Mouse (Mus musculus) heart, embryonic 16.5 days (tissue): ENCODE data around the gene Tln2. TPM values are rescaled to one million over a fixed set of nuclear protein-coding genes. Genes with fewer than 3 reads are reported as not detected.

Source experiments
- ATAC-seq: fragments of 200-750 bp; cut with Nextera tagmentation; replicated peaks from 2 replicates; pipeline ENCODE4 v1.8.0; 2017; ENCODE audit warnings: moderate number of reproducible peaks; ENCODE audit not compliant: insufficient read depth, low FRiP score; ENCODE audit errors: extremely low read depth
- H3K27ac ChIP-seq: fragments of 300-500 bp; sonication (generic); 2 replicates; pipeline ENCODE4 v1.5.1; 2014; ENCODE audit warnings: mild to moderate bottlenecking, low read length, control low read depth, moderate library complexity
- H3K27me3 ChIP-seq: fragments of 300-500 bp; sonication (generic); 2 replicates; pipeline ENCODE4 v1.6.1; 2014; ENCODE audit warnings: low read length, mixed read lengths; ENCODE audit not compliant: control insufficient read depth, insufficient read depth
- H3K36me3 ChIP-seq: fragments of 300-500 bp; sonication (generic); 2 replicates; pipeline ENCODE4 v1.6.1; 2014; ENCODE audit not compliant: control insufficient read depth, insufficient read depth
- H3K4me1 ChIP-seq: fragments of 300-500 bp; sonication (generic); 2 replicates; pipeline ENCODE4 v1.6.1; 2014; ENCODE audit warnings: low read length, mixed read lengths; ENCODE audit not compliant: control insufficient read depth, insufficient read depth
- H3K4me2 ChIP-seq: fragments of 300-500 bp; sonication (generic); 2 replicates; pipeline ENCODE4 v1.6.1; 2014; ENCODE audit warnings: low read depth, mild to moderate bottlenecking, control low read depth, low read length
- H3K4me3 ChIP-seq: fragments of 300-500 bp; sonication (generic); 2 replicates; pipeline ENCODE4 v1.5.1; 2014; ENCODE audit warnings: mild to moderate bottlenecking, control low read depth, low read length
- H3K9ac ChIP-seq: fragments of 300-500 bp; sonication (generic); 2 replicates; pipeline ENCODE4 v1.6.1; 2014; ENCODE audit warnings: low read length, control low read depth
- H3K9me3 ChIP-seq: fragments of 300-500 bp; sonication (generic); replicated peaks from 2 replicates; pipeline ENCODE4 v1.6.1; 2016; ENCODE audit warnings: low read length; ENCODE audit not compliant: control insufficient read depth
- WGBS: fragments of 180-500 bp; shearing (Covaris S2); extraction: QIAGEN DNeasy Blood & Tissue Kit; methylation state at CpG from one replicate; pipeline ENCODE4 v1.1.7; 2014; 5-methylcytosine and 5-hydroxymethylcytosine counted together
- polyA plus RNA-seq: library from polyadenylated mRNA; unstranded; fragments of >200 nt; fragmentation: Nextera tagmentation; extraction: Ambion mirVana; gene quantifications from 2 replicates; pipeline ENCODE4 v1.2.1, GENCODE M21; 2015

Gene Tln2
- polyA plus RNA-seq, 1 experiment from 2014 or later: 51.5 TPM

GRCm38 (mm10) chr9:67463440-67464122 lies 95.9 kb downstream of the Tln2 start:
- Histone ChIP-seq H3K4me1 (peaks cover 21% of the 10 kb centered on the region), H3K9me3 (no peaks in the 10 kb centered on the region), H3K4me3 (no peak overlapping the region), H3K27me3 (no peaks in the 10 kb centered on the region), H3K4me2 (no peak overlapping the region), H3K9ac (no peak overlapping the region), H3K27ac (peak overlapping the region; percentile 38), H3K36me3 (no peaks in the 10 kb centered on the region)
- WGBS: 34% methylated on average over 11 of the region's 11 CpGs
- peak; percentile 52; the same call in 1 of the 2 replicates for ATAC-seq

DNA sequence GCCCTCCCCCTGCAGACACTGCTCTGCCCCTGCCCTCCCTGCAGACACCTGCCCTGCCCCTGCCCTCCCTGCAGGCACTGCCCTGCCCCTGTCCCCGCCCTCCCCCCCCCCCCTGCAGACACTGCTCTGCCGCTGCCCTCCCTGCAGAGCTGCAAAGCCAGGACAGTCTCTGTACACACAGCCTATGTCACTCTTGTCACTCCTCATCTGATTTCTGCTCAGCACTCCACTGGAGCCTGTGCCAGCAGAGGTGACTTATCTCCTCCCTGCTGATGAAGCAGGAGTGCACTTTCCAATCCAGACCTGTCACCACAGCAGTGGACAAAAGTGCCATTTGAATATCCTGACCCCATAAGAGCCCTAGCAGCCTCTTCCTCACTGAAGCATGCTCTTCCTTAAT lies 118.0 kb downstream of the Tln2 start:
- no peak overlapping the region for H3K4me3 ChIP-seq
- no peak overlapping the region for H3K4me2 ChIP-seq
- H3K27ac ChIP-seq: peak overlapping the region; percentile 41
- H3K4me1 ChIP-seq: peaks cover 8% of the 10 kb centered on the region
- WGBS: 25% methylated on average over 1 of the region's 2 CpGs
- H3K9me3 ChIP-seq: no peaks in the 10 kb centered on the region
- no peaks in the 10 kb centered on the region for H3K27me3 ChIP-seq
- no peak overlapping the region for H3K9ac ChIP-seq
- H3K36me3 ChIP-seq: no peaks in the 10 kb centered on the region
- peak; percentile 83 for ATAC-seq

- Histone ChIP-seq H3K9me3 (no peaks in the 10 kb centered on the region), H3K27ac (no peak overlapping the region), H3K36me3 (no peaks in the 10 kb centered on the region), H3K4me1 (peaks cover 26% of the 10 kb centered on the region), H3K4me2 (no peak overlapping the region), H3K9ac (no peak overlapping the region), H3K27me3 (no peaks in the 10 kb centered on the region), H3K4me3 (no peak overlapping the region)
- ATAC-seq: no peak
- 97% methylated on average over 1 of the region's 1 CpGs for WGBS
Measured at GRCm38 (mm10) chr9:67437511-67437910, 122.0 kb downstream of the Tln2 start.

DNA sequence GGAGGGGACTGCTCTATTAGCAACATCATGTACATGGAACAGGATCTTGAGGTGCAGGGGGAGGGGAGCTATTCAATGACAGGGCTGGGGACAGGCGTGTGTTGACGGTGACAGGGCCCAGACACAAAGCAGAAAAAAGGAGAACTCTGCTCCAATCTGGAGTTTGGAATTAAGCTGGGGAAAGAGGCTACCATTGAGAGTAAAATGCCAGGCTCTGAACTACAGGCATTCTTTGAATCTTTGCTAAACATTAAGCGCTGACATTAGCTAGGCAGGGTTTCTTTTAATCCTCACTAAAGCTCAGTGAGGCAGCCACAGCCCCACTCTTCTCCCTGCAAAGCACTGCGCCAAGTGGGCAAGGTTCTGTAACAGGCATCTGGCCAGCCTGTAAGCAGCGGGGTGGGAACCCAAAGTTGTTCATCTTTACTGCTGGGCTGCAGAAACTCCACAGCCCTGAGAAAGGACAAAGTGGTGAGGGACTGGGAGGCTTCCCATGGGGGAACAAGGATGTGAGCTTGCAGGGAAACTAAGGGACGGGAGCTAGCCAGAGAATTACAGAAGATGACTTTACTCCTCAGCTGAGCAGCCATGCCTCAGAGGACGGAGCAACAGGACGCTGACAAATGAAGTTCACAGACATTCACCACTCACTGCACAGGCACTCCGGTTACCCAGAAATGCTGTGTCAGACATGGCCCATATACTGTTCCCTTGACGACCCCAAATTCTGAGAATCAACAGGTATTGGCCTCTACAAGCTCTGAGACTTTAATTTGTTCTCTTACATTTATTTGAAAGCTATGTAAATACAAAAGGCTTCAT lies 124.0 kb downstream of the Tln2 start:
- Histone ChIP-seq H3K9me3 (no peaks in the 10 kb centered on the region), H3K9ac (peak overlapping the region; percentile 55), H3K4me3 (no peak overlapping the region), H3K4me2 (peak overlapping the region; percentile 40), H3K27ac (peak overlapping the region; percentile 85), H3K27me3 (no peaks in the 10 kb centered on the region), H3K4me1 (peaks cover 23% of the 10 kb centered on the region), H3K36me3 (no peaks in the 10 kb centered on the region)
- ATAC-seq: peak; percentile 70; the same call in 1 of the 2 replicates
- WGBS: 29% methylated on average over 10 of the region's 10 CpGs

- 24% methylated on average over 12 of the region's 12 CpGs for WGBS
- peak overlapping the region; percentile 40 for H3K4me3 ChIP-seq
- peak; percentile 85 for ATAC-seq
- H3K4me2 ChIP-seq: peak overlapping the region; percentile 63
- no peaks in the 10 kb centered on the region for H3K36me3 ChIP-seq
- peak overlapping the region; percentile 33; the same call in 1 of the 2 replicates for H3K9ac ChIP-seq
- no peaks in the 10 kb centered on the region for H3K9me3 ChIP-seq
- peak overlapping the region; percentile 93 for H3K27ac ChIP-seq
- H3K4me1 ChIP-seq: peaks cover 37% of the 10 kb centered on the region
- no peaks in the 10 kb centered on the region for H3K27me3 ChIP-seq
Measured at GRCm38 (mm10) chr9:67429199-67429892, 130.2 kb downstream of the Tln2 start.

DNA sequence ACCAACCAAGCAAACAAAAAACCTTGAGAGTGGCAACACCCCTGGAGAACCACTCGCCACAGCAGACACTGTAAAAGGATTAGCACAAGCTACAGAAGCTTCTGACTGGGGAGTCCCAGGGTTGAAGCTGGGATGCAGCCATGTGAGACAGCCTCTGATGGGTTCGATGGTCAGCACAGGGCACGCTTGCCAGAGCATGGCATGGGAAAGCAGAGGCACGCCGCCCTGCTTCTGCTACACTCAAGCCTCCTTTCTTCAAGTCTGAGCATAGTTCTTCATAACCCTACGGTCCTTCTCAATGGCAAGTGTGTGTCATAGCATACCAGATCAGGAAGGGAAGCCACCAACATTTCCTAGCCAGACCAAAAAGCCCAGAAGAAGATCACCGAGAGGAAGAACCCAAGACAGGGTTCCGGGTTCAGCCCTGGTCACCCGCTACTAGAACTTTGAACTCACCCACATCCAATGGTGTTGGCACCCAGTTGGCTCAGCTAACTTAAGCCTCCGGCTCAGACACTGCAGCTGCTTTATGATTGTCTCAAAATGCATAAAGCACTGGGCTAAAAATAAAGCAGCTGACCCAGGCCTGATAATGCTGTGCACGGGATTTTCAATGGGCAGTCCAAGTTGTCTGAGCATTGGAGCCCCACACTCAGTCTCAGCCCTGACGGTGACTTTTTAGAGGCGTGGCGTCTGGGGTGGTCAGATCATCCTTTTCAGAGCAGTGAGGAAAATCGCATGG lies 131.0 kb downstream of the Tln2 start:
- no peaks in the 10 kb centered on the region for H3K27me3 ChIP-seq
- peak overlapping the region; percentile 40 for H3K4me3 ChIP-seq
- no peaks in the 10 kb centered on the region for H3K36me3 ChIP-seq
- peak overlapping the region; percentile 93 for H3K27ac ChIP-seq
- peak overlapping the region; percentile 56 for H3K9ac ChIP-seq
- 37% methylated on average over 15 of the region's 15 CpGs for WGBS
- no peaks in the 10 kb centered on the region for H3K9me3 ChIP-seq
- peak; percentile 84 for ATAC-seq
- peaks cover 40% of the 10 kb centered on the region for H3K4me1 ChIP-seq
- H3K4me2 ChIP-seq: peak overlapping the region; percentile 63

- no peak overlapping the region for H3K9ac ChIP-seq
- no peaks in the 10 kb centered on the region for H3K9me3 ChIP-seq
- no peak overlapping the region for H3K27ac ChIP-seq
- no peak for ATAC-seq
- H3K4me3 ChIP-seq: no peak overlapping the region
- no peaks in the 10 kb centered on the region for H3K36me3 ChIP-seq
- H3K4me1 ChIP-seq: peaks cover 40% of the 10 kb centered on the region
- no peak overlapping the region for H3K4me2 ChIP-seq
- 69% methylated on average over 3 of the region's 3 CpGs for WGBS
- no peaks in the 10 kb centered on the region for H3K27me3 ChIP-seq
Measured at GRCm38 (mm10) chr9:67426304-67426703, 133.2 kb downstream of the Tln2 start.

DNA sequence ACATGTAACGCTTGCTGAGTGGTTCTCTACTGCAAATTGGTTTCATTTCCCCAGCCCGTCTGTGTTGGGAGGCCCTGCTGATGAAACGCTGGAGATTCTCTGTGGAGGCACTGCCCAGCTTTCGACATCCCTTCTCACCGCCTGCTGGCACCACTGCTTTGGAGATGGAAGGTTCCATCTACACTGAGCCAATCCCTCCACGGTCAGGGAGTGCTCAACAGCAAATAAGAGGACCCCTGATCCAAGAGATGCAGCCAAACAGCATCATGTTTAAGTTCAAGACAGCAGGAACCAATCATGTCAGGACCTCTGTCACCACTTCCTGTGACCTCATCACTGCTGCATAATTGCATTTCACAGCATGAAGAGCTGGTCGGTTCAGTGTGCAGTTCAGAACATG lies 135.4 kb downstream of the Tln2 start:
- no peak overlapping the region for H3K9ac ChIP-seq
- no peaks in the 10 kb centered on the region for H3K27me3 ChIP-seq
- H3K9me3 ChIP-seq: no peaks in the 10 kb centered on the region
- peak; percentile 14; the same call in 1 of the 2 replicates for ATAC-seq
- H3K27ac ChIP-seq: 0 out of 2 replicates have a peak overlapping the region, but pooled peaks have one; percentile 41
- H3K4me3 ChIP-seq: no peak overlapping the region
- no peak overlapping the region for H3K4me2 ChIP-seq
- H3K36me3 ChIP-seq: no peaks in the 10 kb centered on the region
- 59% methylated on average over 7 of the region's 7 CpGs for WGBS
- H3K4me1 ChIP-seq: peaks cover 28% of the 10 kb centered on the region
